Mouse (Mus musculus) kidney, postnatal 14 days (tissue): ENCODE measurements around the gene Kel.

ENCODE experiments used
- DNase-seq: peaks from one replicate; pipeline ENCODE4 v3.0.0; 2022; ENCODE audit warnings: mixed read lengths

The Kel gene

DNA sequence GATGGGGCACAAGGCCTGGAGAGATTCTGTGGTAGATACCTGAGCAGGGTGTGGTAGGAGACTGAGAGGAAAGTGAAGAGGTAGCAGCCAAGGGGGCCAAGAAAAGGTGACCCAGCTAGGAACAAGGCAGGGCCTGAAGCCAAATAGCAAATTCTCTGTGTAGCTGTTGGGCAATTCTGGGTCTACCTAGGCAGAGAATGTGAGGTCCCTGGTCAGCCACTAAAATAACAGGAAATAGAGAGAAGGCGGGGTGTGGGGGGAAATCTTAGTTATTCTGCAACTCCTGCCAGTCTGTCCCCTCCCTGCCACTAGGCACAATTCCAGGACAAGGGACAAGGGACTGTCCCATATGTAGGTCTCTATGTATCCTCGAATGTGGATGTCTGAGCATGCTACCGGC, 60.9 kb downstream of the Kel start:
- DNase-seq = no peak

DNA sequence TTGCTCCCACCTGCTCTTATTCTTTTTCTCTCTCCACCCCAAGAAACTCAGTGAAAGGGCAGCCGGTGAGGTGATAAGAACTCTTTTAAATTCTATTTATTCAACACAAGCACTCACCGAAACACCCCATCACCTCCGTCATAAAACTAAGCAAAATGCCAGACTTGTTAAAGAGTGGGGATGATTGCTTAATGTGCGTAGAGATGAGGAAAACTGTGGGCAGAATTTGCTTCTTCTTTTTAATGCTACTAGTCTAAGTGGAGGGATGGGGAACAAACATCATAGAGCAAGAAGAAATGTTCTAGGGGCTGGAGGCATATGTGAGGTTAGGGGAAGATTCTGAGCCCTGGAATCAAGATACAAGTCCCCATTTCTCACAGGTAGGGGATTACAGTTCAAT, 61.4 kb downstream of the Kel start:
- no peak for DNase-seq

DNA sequence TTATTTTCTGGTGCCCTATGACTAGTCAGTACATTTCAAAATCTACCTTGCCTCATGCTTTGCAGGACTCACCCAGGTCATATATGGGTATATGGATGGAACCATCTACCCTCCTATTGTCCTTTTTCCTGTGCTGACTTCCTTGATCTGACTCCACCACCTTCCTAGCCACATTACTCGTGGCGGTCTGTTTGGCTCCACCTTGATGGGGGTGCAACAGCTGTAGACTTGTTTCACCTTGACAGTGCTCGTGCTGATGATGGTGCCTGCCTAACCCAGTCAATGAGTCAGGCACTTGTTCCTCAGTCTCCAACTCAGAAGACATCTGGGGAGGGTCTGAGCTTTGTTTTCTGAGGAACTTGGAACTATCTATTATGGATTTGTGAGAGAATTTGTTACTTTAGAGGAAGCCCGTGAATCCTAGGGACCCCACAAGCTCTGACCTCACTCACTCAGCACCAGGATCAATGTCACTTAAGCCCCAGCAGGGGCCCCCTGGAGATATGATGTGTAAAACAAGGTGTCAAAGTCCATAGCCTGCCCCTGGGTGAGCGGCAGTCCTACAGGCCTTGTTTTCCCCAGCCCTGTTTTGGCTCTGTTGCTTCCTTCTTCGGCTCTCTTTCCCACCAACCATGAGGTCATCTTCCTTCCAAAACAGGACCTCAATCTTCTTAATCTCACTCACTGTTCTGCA, 62.8 kb downstream of the Kel start:
- no peak for DNase-seq

DNA sequence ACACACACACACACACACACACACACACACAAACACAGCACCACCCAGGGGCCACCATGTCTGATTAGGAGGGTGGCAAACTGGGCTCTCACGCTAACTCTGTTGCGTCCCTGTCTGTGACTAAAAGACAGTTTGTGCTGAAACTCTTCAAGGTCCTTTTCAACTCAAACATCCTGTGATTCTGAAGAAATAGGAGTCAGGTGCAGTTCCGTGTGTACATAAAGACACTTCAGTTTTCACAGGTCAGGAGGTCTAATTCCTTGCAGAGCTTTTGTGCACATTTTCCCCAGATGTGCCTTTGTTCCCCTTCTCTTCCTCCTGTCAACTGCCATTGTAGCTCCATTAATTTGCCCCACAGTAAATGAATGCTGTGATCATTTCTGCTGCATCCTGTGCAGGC, 63.7 kb downstream of the Kel start:
- DNase-seq = no peak

DNA sequence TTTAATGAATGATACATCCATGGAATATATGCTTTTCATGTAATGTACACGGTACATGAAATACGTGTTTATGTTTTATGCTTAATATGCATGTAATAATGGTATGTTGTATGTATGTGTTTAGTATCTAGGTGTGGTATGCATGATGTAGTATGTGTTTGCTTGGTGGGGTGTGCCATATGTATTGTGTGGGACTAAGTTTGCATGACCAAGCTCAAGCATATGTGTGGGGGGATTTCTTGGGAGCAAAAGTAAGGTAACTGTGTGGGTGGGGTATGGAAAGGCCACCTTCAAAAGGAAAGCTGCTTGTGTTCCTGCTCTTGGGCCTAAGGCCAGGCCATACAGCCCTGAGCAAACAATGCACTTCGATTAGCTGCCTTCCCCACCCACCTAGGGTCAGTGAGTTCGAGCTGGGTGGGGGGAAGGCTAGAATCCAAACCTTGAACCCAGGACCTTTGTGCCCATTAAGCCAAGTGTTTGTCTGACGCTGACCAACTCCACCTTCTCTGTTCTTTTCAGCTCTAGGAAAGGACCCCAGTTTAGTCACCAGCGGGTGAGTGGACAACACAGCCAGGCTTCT, 66.1 kb downstream of the Kel start:
- no peak for DNase-seq

DNA sequence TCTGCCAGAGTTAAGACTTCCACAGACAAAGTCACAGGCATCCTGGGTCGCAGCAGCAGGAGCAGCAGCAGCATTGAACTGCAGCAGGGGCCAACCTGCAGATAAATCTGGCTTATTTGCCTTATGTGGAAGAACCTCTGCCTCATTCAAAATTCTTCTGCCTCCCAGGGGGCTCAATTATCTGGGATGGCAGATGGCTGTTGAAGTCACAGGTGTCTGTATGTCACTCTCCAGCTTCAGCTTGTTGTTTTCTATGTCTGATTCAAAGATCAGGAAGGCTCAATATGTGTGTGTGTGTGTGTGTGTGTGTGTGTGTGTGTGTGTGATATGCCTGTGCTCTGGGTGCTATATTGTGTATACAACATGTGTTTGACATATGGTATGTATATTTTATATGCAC, 66.7 kb downstream of the Kel start:
- DNase-seq = no peak
